Mouse (Mus musculus) cerebellum, postnatal 4 days (tissue): ENCODE data around the gene Rhbdd2.

ENCODE experiments used
- DNase-seq, 2 experiments: peaks; one replicate each; pipeline ENCODE4 v3.0.0; 2022; ENCODE audit warnings: low spot score in 2 of 2, mixed read lengths in 1 of 2

The Rhbdd2 gene

GRCm38 (mm10) chr5:135682009-135682408 lies 49.6 kb downstream of the Rhbdd2 start:
- no peak for DNase-seq

GRCm38 (mm10) chr5:135682942-135683570 lies 50.6 kb downstream of the Rhbdd2 start:
- DNase-seq, result no peak

GRCm38 (mm10) chr5:135690401-135690800 lies 58.0 kb downstream of the Rhbdd2 start:
- no peak for DNase-seq

- DNase-seq, result no peak
Measured at GRCm38 (mm10) chr5:135691266-135691665, 58.8 kb downstream of the Rhbdd2 start.

GRCm38 (mm10) chr5:135693281-135693853 lies 60.9 kb downstream of the Rhbdd2 start:
- no peak for DNase-seq

- no peak for DNase-seq
Measured at GRCm38 (mm10) chr5:135695277-135695721, 62.9 kb downstream of the Rhbdd2 start.
